Mouse (Mus musculus): Measurements from ENCODE around the gene Olfr821.
"Not testable (repeated sequence)": the region's sequence is repeated elsewhere in the genome, so short reads cannot be mapped to it uniquely, and the experiment has no call there.

The Olfr821 gene

DNA sequence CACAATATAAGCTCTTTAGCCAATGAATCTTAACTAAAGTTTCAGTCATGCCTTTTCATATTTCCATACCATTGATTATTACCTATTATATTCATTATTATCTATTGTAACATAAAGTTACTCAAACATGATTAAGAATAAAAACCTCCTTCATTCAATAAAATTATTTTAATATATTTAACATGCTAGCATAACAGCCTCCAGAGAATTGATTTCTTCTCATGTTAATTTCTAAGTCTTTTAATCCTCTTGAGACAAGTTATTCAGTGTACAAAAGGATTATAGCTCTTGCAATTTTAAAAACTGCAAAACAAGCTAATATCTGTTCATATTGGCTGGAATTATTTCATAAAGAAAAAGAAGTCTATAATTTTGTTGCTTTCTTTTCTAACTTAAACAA is at the start of gene Olfr821:
Gene Olfr821 (plus strand): TSS at position 301 of the 400 bp plus-strand sequence.
- DNase-seq (ENCODE audit: extremely low read depth, low read depth, low spot score) = no peak

DNA sequence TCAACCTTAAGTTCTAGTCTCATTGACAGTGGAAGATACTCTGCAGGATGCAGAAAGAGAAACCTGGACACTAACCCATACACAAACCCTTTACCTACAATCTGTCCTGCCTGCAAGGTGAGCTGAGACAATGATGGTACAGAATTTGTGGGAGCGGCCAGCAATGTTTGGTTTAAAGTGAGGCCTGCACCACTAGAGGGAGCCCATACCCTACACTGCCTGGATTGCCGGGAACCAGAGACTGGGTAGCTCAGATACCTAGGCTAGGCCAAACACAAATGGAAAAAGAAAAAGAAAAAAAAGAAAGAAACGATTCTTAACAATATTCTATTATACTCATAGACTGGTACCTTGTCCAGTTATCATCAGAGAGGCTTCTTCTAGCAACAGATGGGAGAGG is 48.3 kb upstream of the Olfr821 start:
- not testable (repeated sequence) for DNase-seq (ENCODE audit: extremely low read depth, low read depth, low spot score)

- DNase-seq (ENCODE audit: extremely low read depth, low read depth, low spot score) = not testable (repeated sequence)
Measured at GRCm38 (mm10) chr10:129984962-129985361, 45.2 kb upstream of the Olfr821 start, which contains the start of gene Gm10310. Gm10310 (minus strand) TSS chr10:129985062.

GRCm38 (mm10) chr10:130004104-130004503 is 26.0 kb upstream of the Olfr821 start:
- not testable (repeated sequence) for DNase-seq (ENCODE audit: extremely low read depth, low read depth, low spot score)

DNA sequence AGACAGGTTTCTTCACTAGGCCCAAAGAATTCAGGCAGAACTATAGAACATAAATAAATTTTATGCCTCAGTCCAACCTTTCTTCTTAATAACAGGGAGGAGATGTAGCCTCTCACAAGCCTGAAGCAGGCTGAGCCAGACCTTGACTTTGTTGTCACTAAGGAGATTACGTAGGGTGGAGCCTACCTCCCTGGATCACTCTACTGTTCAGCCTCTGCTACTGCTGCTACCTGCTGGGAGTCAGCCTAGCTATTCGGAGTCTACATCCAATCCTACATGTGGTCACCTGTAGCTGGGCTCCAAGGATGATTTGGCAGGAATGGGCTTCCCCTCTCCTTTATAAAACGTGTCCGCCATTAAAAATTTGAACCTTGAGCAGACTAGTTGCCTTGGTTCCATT is 24.8 kb upstream of the Olfr821 start:
- not testable (repeated sequence) for DNase-seq (ENCODE audit: extremely low read depth, low read depth, low spot score)

- DNase-seq (ENCODE audit: extremely low read depth, low read depth, low spot score) = no peak
Measured at GRCm38 (mm10) chr10:130012321-130012720, 17.8 kb upstream of the Olfr821 start, which contains the start of gene Olfr820. Olfr820 (plus strand) TSS chr10:130012621.

GRCm38 (mm10) chr10:130037096-130037495 is 6.9 kb downstream of the Olfr821 start:
- DNase-seq (ENCODE audit: extremely low read depth, low read depth, low spot score) = no peak

DNA sequence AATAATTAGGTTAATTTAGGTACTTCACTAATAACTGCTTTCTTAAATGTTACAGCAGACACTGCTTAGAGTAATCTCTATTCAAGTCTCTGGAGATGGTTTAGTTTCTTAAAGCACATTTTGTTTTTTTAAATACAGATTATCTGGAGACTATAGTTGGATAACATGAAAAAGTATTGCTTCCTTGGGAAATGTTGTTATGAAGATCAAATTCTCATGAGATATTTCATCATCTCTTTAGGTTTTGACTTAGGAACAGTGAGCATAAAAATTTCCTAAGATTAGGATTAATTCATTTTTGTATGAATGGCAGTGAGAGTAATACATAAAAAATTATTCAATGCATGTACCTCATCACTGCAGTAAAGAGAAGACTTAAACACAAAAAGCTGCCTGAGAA is 40.8 kb downstream of the Olfr821 start, which contains the start of gene Olfr822:
Gene Olfr822 (plus strand): TSS at position 301 of the 400 bp plus-strand sequence.
- DNase-seq (ENCODE audit: extremely low read depth, low read depth, low spot score) = no peak

Data from fat pad, adult 2 months (tissue).